Mouse (Mus musculus) ES-E14 (cell line): Measurements from ENCODE around the gene Cela3b. TPM values are rescaled to one million over a fixed set of nuclear protein-coding genes. Genes with fewer than 3 reads are reported as not detected.
A peak's percentile ranks its signal among the peaks of the same experiment; 100 is the strongest.

Source experiments
- DNase-seq: peaks from one replicate; pipeline ENCODE4 v3.0.0-alpha.2; 2013; ENCODE audit warnings: low read depth, low spot score
- H3K27ac ChIP-seq: 2 replicates; pipeline ENCODE4 v1.5.1; 2012; ENCODE audit warnings: low read depth, mild to moderate bottlenecking, low read length, moderate library complexity, mixed read lengths; ENCODE audit not compliant: poor library complexity, insufficient read depth, severe bottlenecking
- H3K36me3 ChIP-seq: 2 replicates; pipeline ENCODE4 v1.6.1; 2012; ENCODE audit warnings: mild to moderate bottlenecking, low read length, moderate library complexity, mixed read lengths; ENCODE audit not compliant: control insufficient read depth, poor library complexity, insufficient read depth, severe bottlenecking
- H3K4me1 ChIP-seq, 2 experiments: fragments of 150-350 bp in 1 of 2; sonication (generic) in 1 of 2; 2 replicates each; pipeline ENCODE4 v1.6.1; 2012; ENCODE audit warnings: low read length in 2 of 2, mild to moderate bottlenecking in 1 of 2, mixed read lengths in 1 of 2; ENCODE audit not compliant: control insufficient read depth in 2 of 2, insufficient read depth in 2 of 2, poor library complexity in 1 of 2
- H3K4me3 ChIP-seq, 2 experiments: fragments of 150-350 bp in 1 of 2; sonication (generic) in 1 of 2; 2 replicates each; pipeline ENCODE4 v1.5.1; 2012; ENCODE audit warnings: low read length in 2 of 2, low read depth in 1 of 2, mild to moderate bottlenecking in 1 of 2, mixed read lengths in 1 of 2; ENCODE audit not compliant: insufficient read depth in 1 of 2, poor library complexity in 1 of 2, severe bottlenecking in 1 of 2
- H3K9ac ChIP-seq: 2 replicates; pipeline ENCODE4 v1.6.1; 2012; ENCODE audit warnings: low read depth, mild to moderate bottlenecking, low read length, mixed read lengths; ENCODE audit not compliant: poor library complexity, insufficient read depth, severe bottlenecking
- H3K9me3 ChIP-seq: fragments of 150-350 bp; sonication (generic); 2 replicates; pipeline ENCODE4 v1.6.1; 2012; ENCODE audit warnings: low read depth, mild to moderate bottlenecking, low read length; ENCODE audit not compliant: control insufficient read depth, insufficient read depth
- CHD2 ChIP-seq: IDR thresholded peaks from 2 replicates; pipeline ENCODE4 v1.6.1; 2014; ENCODE audit warnings: mild to moderate bottlenecking, low read depth, low read length, inconsistent platforms
- HCFC1 ChIP-seq: IDR thresholded peaks from 2 replicates; pipeline ENCODE4 v1.6.1; 2012; ENCODE audit warnings: low read length, inconsistent platforms, borderline replicate concordance; ENCODE audit not compliant: insufficient read depth
- MAFK ChIP-seq: IDR thresholded peaks from 2 replicates; pipeline ENCODE4 v1.6.1; 2014; ENCODE audit warnings: mild to moderate bottlenecking, low read depth, low read length, inconsistent platforms; ENCODE audit not compliant: insufficient read depth
- ZC3H11A ChIP-seq: IDR thresholded peaks from 2 replicates; pipeline ENCODE4 v1.6.1; 2012; ENCODE audit warnings: low read depth, mild to moderate bottlenecking, inconsistent platforms, low read length, borderline replicate concordance
- ZNF384 ChIP-seq: IDR thresholded peaks from 2 replicates; pipeline ENCODE4 v1.6.1; 2012; ENCODE audit warnings: low read depth, low read length, inconsistent platforms
- in situ Hi-C, 2 experiments: fragments of 600-800 bp; cut with MboI; formaldehyde crosslinking; loops; one replicate each; pipeline ENCODE4 v1.15.1; 2025; ENCODE audit warnings: low sequenced_read_pairs in 2 of 2, inconsistent platforms in 1 of 2; ENCODE audit not compliant: unreplicated experiment in 2 of 2
- total RNA-seq: library from RNA; depleted of rRNA; stranded (reverse); fragments of 300-350 nt; gene quantifications from 2 replicates; pipeline ENCODE4 v1.2.3, GENCODE M21; 2012

Cela3b gene
- total RNA-seq, 1 experiment, result not detected

- in situ Hi-C loops, result no loop called here
- peaks cover 7 to 32% of the 10 kb centered on the region in 2 experiments; a peak in 3 of 4 replicates for H3K4me1 ChIP-seq
- no peak for DNase-seq
- H3K4me3 ChIP-seq, result peak within 1 kb of the TSS in 1 of 2 experiments; percentile 22; a peak in 1 of 4 replicates
- no peak within 1 kb of the TSS for H3K27ac ChIP-seq
- no peaks in the 10 kb centered on the region for H3K36me3 ChIP-seq
- H3K9me3 ChIP-seq, result no peaks in the 10 kb centered on the region
- TF ChIP-seq CHD2, result no peak
- TF ChIP-seq HCFC1, result no peak
- no peak for TF ChIP-seq ZNF384
- TF ChIP-seq MAFK, result no peak
- no peak for TF ChIP-seq ZC3H11A
- no peak within 1 kb of the TSS for H3K9ac ChIP-seq
Observed at GRCm38 (mm10) chr4:137453234-137453767, 23.0 kb upstream of the Cela3b start, which contains the start of gene 1700013G24Rik. TSS of gene 1700013G24Rik (plus strand) at chr4:137453284.

GRCm38 (mm10) chr4:137452190-137452589, 21.9 kb upstream of the Cela3b start:
- DNase-seq, result no peak
- H3K9ac ChIP-seq, result no peak overlapping the region
- H3K4me1 ChIP-seq, result peaks cover 7 to 41% of the 10 kb centered on the region in 2 experiments; a peak in 3 of 4 replicates
- no peak overlapping the region for H3K27ac ChIP-seq
- no peaks in the 10 kb centered on the region for H3K36me3 ChIP-seq
- TF ChIP-seq ZC3H11A, result no peak
- no peak for TF ChIP-seq HCFC1
- no peak for TF ChIP-seq ZNF384
- TF ChIP-seq MAFK, result no peak
- TF ChIP-seq CHD2, result no peak
- in situ Hi-C loops, result no loop called here
- H3K4me3 ChIP-seq, result no peak overlapping the region
- H3K9me3 ChIP-seq, result no peaks in the 10 kb centered on the region

- no peak overlapping the region for H3K9ac ChIP-seq
- no peak overlapping the region; a peak in 1 of 4 replicates for H3K4me3 ChIP-seq
- no peak for TF ChIP-seq MAFK
- no peak for TF ChIP-seq ZC3H11A
- no peak for TF ChIP-seq HCFC1
- TF ChIP-seq ZNF384, result no peak
- TF ChIP-seq CHD2, result no peak
- no peaks in the 10 kb centered on the region for H3K9me3 ChIP-seq
- no peaks in the 10 kb centered on the region for H3K36me3 ChIP-seq
- H3K4me1 ChIP-seq, result peaks cover 7 to 40% of the 10 kb centered on the region in 2 experiments; a peak in 3 of 4 replicates
- no peak for DNase-seq
- H3K27ac ChIP-seq, result peak overlapping the region; percentile 58
- in situ Hi-C loops, result no loop called here
Observed at GRCm38 (mm10) chr4:137449715-137450114, 19.4 kb upstream of the Cela3b start.

GRCm38 (mm10) chr4:137449132-137449531, 18.8 kb upstream of the Cela3b start:
- H3K9ac ChIP-seq, result no peak overlapping the region

More at GRCm38 (mm10) chr4:137449132-137449531, 18.8 kb upstream of the Cela3b start:
- Histone ChIP-seq H3K4me3 (no peak overlapping the region), H3K9me3 (no peaks in the 10 kb centered on the region), H3K27ac (peak overlapping the region; percentile 76; the same call in 1 of the 2 replicates), H3K4me1 (peaks cover 7 to 36% of the 10 kb centered on the region in 2 experiments; a peak in 3 of 4 replicates), H3K36me3 (no peaks in the 10 kb centered on the region)
- TF ChIP-seq ZNF384 (no peak), ZC3H11A (no peak), CHD2 (no peak), MAFK (no peak)
- no peak for DNase-seq
- in situ Hi-C loops, result no loop called here
